Mouse (Mus musculus) common myeloid progenitor, adult 5-6 weeks (primary cell): Measurements from ENCODE around the gene Amt. TPM values are rescaled to one million over a fixed set of nuclear protein-coding genes. Genes with fewer than 3 reads are reported as not detected.
"Not testable (repeated sequence)": the region's sequence is repeated elsewhere in the genome, so short reads cannot be mapped to it uniquely, and the experiment has no call there.

Experiments used
- ATAC-seq: replicated peaks from 2 replicates; pipeline ENCODE4 v1.8.0; 2016; ENCODE audit warnings: low read depth, mild to moderate bottlenecking, moderate TSS enrichment, inconsistent platforms; ENCODE audit not compliant: poor library complexity, severe bottlenecking
- total RNA-seq: library from RNA; stranded (forward); fragments of 200-1000, 187-1606 nt; gene quantifications from 2 replicates; pipeline ENCODE4 v1.2.3, GENCODE M21; 2017

Amt gene
- total RNA-seq, 1 experiment from 2014 or later = not detected

DNA sequence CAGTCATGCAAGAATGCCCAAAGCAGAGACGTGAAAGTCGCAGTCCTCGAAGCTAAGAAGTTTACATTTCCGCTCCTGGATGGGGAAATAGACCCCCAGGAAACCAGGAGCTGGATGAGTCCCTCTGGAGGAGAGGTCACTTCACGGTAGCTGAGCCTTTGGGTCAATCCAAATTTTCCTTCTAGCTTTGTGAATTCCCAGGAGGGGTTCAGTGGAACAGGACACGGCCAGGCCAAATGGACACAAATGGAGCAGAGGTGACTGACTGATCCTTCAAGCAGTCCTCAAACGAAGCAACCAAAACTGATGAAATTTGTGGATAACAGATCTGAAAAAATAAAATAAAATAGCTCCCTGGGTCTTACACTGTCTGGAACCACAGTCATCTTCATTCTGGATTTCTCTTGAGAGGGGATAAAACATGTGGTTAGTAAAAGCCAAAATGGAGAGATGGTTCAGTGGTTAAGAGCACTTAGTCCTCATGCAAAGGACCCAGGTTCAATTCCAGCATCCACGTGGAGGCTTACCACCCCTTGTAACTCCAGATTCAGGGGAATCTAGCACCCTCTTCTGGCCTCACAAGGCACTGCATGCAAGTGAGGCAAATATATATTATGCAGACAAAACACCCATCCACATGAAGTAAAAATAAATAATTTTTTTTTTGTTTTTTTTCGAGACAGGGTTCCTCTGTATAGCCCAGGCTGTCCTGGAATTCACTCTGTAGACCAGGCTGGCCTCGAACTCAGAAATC, 17.8 kb upstream of the Amt start:
- ATAC-seq = peak; percentile 72; the same call in 1 of the 2 replicates

DNA sequence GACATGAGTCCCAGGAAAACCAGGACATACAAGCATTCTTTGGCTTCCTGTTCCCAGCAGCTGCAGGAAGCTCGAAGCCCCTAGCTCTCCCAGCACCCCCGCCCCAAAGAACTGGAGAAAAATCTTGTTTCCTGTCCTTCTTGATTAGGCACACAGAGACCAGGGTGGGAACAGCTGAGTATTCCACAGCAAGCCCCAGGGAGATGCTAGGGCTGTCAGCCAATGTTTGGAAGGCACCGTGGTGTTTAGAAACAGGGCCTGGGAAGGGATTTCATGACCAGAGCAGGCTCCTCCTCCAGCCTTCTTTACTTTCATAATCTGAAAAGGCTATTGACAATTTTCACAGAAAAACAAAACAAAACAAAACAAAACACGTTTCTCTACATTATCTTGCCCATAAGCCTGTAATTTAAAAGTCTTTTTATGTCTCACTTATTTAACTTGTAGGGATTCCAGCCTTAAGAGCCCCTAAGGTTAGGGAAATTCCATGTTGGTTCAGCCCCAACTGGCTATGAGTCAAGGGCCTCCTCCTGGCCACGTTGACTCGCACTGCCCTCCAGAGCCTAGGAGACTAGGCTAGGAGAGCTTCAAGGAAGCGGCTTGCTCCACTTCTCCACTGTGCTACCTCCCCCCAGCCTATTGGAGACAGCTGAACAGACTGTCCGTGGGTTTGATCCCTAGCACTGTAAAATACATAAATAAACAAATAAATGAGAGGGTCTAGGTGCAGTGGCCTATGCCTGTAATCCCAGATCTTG, 16.4 kb upstream of the Amt start:
- ATAC-seq = no peak

DNA sequence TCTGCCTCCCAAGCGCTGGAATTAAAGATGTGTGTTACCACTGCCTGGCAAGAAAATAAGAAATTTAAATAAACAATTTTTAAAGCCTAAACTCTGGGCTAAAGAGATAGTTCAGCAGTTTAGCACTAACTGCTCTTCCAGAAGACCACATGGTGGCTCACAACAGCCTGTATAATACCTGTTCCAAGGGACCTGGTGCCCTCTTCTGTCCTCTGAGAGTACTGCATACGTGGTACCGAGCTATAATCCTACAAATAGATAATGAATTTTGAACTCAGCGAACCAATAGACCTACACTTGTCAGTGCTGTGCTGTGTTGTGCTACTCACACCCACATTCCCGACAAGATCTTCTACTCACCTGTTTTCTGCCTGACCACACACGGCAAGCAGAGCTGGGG, 12.2 kb upstream of the Amt start:
- peak; percentile 100 for ATAC-seq

GRCm38 (mm10) chr9:108287526-108288238, 9.0 kb upstream of the Amt start:
- not testable (repeated sequence) for ATAC-seq

DNA sequence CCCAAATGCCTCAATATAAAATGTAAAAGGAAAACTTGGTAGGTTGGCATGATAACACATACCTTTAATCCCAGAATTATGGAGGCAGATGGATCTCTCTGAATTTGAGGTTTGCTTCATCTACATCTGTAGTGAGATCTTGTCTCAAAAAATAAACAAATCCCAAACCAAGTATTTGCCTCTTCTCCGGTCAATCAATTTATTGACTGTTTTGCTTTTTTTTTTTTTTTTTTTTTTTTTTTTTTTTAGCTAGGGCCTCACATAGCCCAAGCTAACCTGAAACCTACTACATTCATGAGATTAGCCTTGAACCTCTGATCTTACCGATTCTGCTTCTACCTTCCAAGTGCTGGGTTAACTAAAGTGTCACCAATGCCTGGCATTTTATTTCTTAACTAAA, 7.3 kb upstream of the Amt start:
- ATAC-seq = no peak

GRCm38 (mm10) chr9:108290016-108290750, 6.5 kb upstream of the Amt start, which contains the start of gene Nicn1:
Gene Nicn1, plus strand, starts transcription at chr9:108290429.
- ATAC-seq = peak; percentile 100

- no peak for ATAC-seq
Observed at GRCm38 (mm10) chr9:108290773-108291172, 5.9 kb upstream of the Amt start.

- no peak for ATAC-seq
Observed at GRCm38 (mm10) chr9:108301853-108302252, 5.2 kb downstream of the Amt start.

- ATAC-seq = no peak
Observed at GRCm38 (mm10) chr9:108304716-108305115, 8.1 kb downstream of the Amt start.

DNA sequence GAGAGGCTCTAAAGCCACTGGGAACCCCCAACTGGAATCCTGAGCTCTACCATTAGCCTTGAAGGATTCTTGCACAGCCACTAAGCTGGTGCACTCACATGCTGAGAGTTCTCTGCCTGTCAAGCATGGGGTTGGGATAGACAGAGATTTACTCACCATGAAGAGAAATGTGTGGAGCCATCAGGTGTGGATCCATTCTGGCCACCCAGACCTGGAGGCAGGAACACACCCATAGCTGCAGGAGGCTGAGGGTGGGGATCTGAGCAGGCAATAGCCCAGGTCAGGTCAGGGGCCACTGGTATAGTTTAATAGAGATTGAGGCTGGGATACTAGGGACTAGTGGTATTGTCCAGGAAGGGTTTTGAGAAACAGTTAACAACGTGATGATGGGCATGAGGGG, 8.5 kb downstream of the Amt start:
- ATAC-seq = no peak

GRCm38 (mm10) chr9:108305629-108306520, 9.2 kb downstream of the Amt start, which contains the start of the genes Rhoa and Tcta:
Gene Rhoa, plus strand, starts transcription at chr9:108306129.
Gene Tcta, minus strand, starts transcription at chr9:108306160.
- peak; percentile 96 for ATAC-seq

DNA sequence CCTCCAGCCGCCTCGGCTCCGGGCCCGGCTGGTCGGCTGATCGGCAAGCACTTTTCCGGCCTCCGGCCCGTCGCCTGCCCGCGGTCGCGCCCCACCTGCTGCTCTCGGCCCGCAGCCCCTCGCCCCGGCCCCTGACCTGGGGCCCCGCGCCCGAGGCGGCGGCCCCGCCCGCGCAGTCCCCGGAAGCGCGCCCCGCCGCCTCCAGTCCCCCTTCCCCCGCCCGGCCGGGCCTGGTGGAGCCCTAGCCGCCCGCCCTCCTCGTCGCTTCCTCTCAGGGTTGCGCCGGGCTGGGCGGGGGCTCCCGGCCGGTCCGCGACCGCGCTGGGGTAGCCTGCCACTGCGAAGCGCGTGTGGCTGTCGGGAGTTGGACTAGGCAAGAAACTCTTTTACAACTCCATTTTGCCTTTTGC, 9.9 kb downstream of the Amt start:
- peak; percentile 53 for ATAC-seq

DNA sequence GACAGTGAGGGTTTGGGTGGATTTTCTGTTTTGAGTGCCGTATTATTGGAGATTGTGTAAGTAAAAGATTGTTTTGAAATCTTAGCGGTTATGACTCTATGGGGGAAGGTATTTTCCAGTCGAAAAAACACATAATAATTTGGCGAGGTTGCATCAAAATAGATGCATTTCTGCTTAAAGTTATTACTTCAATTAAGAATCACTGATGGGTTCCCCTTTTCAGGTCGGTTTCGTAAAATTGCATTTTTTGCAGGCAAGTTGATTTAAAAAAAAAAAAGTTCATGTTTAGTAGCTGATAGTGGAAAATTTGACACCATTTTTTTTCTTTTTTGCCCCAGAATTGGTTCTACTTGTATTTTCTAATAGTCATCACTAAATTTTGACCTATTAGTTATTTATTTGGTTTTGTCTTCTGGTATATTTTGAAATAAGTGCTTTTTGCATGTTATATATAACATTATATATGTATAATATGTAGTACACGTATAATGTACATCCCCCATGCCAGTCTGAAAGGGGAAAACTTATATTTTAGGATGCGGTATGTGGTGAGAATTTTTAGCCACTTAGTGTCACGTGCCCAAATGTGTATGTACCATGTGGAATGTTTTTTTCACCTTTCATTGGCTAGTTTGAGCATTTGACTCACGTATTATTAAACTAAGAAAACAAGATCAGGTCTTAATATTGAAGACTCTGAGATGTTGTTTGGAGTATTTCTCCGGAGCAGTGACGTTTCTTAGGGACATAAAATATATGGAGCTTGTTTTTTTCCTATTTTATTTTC, 10.6 kb downstream of the Amt start:
- no peak for ATAC-seq

DNA sequence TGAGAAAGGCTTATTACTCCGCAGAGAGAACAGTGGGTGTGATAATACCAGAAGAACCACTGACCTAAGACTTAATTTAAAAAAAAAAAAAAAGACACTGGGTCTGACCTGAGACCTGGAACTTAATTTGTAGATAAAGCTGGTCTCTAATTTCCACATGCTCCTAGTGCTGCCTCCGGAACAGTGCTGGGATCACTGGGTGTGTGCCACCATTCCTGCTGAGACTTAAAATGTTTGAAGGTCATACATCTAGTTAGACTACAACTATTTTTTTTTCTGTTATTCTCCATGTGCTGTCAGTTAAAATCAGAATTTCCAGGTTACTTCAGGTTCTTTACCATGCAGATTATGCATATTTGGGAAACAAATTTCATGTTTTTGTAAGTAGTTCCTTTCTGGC, 11.5 kb downstream of the Amt start:
- ATAC-seq = no peak

DNA sequence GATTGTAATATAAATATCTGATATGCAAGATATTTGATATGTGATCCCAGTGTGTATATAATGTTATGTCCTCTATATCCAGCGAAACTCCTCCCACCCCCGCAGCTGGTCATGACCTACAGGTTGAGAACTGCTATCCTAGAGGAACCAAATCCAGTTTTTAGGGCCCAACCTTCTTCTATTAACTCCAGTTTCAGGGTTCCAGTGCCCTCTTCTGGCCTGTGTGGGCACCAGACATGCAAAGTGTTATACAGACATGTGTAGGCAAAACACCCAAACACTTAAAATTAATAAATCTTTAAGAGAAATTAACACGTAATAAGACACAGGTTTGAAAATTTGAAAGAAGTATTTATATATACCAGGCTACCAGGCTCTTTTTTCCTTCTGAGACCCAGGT, 20.9 kb downstream of the Amt start:
- no peak for ATAC-seq

- no peak for ATAC-seq
Observed at GRCm38 (mm10) chr9:108318462-108318861, 21.8 kb downstream of the Amt start.

DNA sequence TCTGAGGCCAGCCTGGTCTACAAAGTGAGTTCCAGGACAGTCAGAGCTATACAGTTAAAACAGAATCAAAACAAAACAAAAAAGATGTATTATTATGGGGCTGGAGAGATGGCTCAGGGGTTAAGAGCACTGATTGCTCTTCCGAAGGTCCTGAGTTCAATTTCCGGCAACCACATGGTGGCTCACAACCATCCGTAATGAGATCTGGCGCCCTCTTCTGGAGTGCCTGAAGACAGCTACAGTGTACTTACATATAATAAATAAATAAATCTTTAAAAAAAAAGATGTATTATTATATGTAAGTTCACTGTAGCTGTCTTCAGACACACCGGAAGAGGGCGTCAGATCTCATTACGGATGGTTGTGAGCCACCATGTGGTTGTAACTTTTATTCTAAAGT, 25.4 kb downstream of the Amt start:
- ATAC-seq = not testable (repeated sequence)

GRCm38 (mm10) chr9:108324784-108325183, 28.1 kb downstream of the Amt start:
- no peak for ATAC-seq
